Mouse (Mus musculus): ENCODE measurements around the gene Gm8180. TPM values are rescaled to one million over a fixed set of nuclear protein-coding genes. Genes with fewer than 3 reads are reported as not detected.
A peak's percentile ranks its signal among the peaks of the same experiment; 100 is the strongest.
"Not testable (repeated sequence)": the region's sequence is repeated elsewhere in the genome, so short reads cannot be mapped to it uniquely, and the experiment has no call there.

Gene Gm8180
- not detected for total RNA-seq (2021)
- long read RNA-seq, experiment 1: 0 reads
- long read RNA-seq, experiment 2: 0 reads

GRCm38 (mm10) chr14:43784645-43785044 is at the start of gene Gm8180:
TSS of gene Gm8180 (minus strand) at chr14:43784745.
- not testable (repeated sequence) for DNase-seq

GRCm38 (mm10) chr14:43830385-43830784 is 45.8 kb upstream of the Gm8180 start:
- DNase-seq: not testable (repeated sequence)

DNA sequence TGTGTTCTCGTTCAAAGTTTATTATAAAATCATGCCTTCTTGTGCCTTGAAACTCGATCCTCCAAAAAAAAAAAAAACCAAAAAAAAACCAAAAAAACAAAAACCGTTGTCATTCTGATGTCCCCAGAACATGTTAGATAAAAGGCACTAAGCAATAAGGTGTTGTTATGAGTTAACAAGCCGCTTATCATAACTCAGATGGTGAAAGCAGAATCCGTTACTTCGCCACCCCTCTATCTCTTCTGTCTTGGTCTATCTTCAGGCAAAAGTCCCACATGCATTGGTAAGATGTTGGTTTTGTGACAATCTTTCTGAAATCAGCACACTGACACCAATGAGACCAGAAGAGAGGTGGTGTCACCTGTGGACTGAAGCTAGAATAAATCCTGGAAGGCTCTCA is 39.6 kb upstream of the Gm8180 start:
- DNase-seq: not testable (repeated sequence)

DNA sequence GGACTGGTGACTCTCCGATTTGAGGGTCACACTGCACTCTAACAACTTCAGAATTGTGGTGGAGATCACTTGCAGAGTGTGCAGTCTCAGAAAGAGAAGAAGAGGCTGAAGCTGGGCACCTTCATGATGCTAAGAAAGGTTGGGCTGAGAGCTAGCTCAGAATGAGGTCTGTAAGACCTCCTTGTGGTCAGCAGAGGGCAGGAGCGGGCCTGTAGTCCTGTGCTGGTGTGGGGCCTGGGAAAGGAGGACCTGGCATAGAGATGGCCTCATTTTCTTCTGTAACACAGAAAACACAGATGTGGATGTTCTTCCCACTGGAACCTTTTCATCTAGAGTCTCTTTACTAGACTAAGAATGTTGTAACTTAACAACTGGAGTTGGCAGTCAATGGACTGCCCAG is 37.3 kb upstream of the Gm8180 start:
- DNase-seq: not testable (repeated sequence)

GRCm38 (mm10) chr14:43812458-43812857 is 27.9 kb upstream of the Gm8180 start:
- DNase-seq: peak; percentile 41 to 54

GRCm38 (mm10) chr14:43808142-43808541 is 23.6 kb upstream of the Gm8180 start:
- DNase-seq: not testable (repeated sequence)

DNA sequence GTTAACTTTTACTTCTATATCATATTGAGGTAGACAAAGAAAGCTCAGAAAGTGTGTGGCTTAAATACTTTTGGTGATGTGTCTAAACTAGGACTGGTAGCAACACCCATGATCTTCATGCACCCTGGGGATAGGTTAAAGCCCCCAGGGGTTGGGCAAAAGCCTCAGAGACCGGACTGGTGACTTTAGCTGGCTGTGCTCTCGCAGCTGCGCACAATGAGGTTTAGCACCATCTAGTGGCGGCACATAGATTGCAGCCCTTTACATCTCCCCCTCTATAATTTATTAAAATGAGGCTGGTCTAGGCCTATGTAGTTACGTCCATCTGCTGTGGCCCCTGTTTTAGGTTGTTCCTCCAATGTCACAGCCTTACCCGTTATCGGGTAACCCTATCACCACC is 19.9 kb upstream of the Gm8180 start:
- DNase-seq: not testable (repeated sequence)

GRCm38 (mm10) chr14:43796905-43797470 is 12.4 kb upstream of the Gm8180 start:
- DNase-seq: peak; percentile 2 to 19

DNA sequence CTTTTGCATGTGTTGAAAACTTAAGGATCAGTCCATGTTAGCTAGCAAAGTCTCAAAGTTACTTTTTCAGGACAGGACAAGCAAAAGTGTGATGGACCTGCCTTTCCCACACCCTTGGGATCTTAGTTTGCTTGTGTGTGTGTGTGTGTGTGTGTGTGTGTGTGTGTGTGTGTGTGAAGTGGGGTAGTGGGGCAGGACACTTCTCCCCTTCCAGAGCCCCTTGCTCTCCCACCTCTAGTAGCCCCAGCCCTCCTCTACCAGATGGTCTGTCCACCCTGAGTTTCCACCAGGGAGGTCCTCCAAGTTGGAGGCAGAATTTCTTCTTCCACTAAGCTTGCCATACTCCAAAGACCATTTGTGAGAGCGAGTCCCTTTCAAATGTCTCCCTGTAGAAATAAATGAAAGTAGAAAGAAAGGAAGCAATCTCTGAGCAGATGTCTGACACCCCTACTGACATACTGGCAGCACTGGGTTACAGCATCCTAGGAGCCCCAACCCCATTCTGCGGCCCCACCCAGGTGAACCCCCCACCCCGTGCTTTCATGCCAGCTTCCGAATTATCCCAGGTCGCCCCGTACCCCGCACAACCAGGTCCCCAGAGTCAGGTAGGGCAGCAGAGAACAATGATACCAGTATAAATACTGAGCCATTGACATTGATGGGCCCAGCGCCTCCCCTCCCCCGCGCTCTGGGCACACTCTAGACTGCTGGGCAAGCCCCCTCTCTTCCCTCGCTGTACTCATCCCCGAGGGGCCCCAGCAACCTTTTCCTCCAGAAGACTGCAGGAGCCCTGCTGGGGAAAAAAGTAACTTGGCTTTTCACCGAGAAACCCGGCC is 11.7 kb upstream of the Gm8180 start:
- DNase-seq: peak in 1 of 2 experiments; percentile 5

DNA sequence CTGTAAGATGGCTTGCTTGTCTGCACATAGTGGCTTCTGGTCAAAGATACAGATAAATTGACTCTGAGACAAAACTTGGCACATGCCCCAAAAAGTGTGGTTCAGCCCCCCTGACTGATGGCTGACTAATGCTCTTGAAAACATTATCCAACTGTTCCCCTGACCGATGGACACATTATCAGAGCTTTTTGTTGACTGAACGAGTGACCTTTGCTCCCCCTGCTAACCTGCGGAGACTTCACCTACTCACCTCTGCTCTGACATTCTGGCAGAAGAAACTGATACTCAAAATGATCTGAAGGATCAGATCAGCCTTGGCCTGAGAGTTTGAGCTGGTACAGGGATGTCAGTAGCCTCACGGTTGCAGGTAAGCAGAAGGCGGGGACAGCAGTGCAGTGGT is 9.3 kb upstream of the Gm8180 start:
- peak in 1 of 2 experiments; percentile 4 for DNase-seq

- not testable (repeated sequence) for DNase-seq
Measured at GRCm38 (mm10) chr14:43747566-43747965, 37.0 kb downstream of the Gm8180 start, which contains the start of gene Gm6526. TSS of gene Gm6526 (plus strand) at chr14:43747866.

Other genes starting within 250 kb of the Gm8180 start
- not detected for gene Gm5799, start 241.2 kb downstream of the Gm8180 start, total RNA-seq (2021)
- not detected for gene Gm17654, start 205.6 kb downstream of the Gm8180 start, total RNA-seq (2021)
- not detected for gene Gm10375, start 176.7 kb downstream of the Gm8180 start, total RNA-seq (2021)
- not detected for gene Gm8165, start 107.5 kb downstream of the Gm8180 start, total RNA-seq (2021)
- gene Gm7324, start 86.9 kb downstream of the Gm8180 start, total RNA-seq (2021): 1 to 10 TPM in 1 of 2 experiments, under 1 TPM in 1; 0.83 to 1.5 TPM
- gene Gm16506, start 57.3 kb downstream of the Gm8180 start, total RNA-seq (2021): not detected
- not detected for gene Gm6526, start 36.9 kb downstream of the Gm8180 start, total RNA-seq (2021)
- gene Ear1, start 90.8 kb upstream of the Gm8180 start, total RNA-seq (2021): not detected
- not detected for gene Ear10, start 138.8 kb upstream of the Gm8180 start, total RNA-seq (2021)
- 1 to 10 TPM in 1 of 2 experiments, under 1 TPM in 1; 0.43 to 6.2 TPM for gene Gm8113, start 140.6 kb upstream of the Gm8180 start, total RNA-seq (2021)
- not detected for gene Ang5, start 172.3 kb upstream of the Gm8180 start, total RNA-seq (2021)
- gene Ang6, start 217.5 kb upstream of the Gm8180 start, total RNA-seq (2021): not detected